Mouse (Mus musculus) cerebellum, adult 9-11 months (tissue): ENCODE measurements at regions not wholly inside any gene's neighbourhood (a gene's known extent, or its start where the extent isn't known, plus 50 kb on each side); places are given as distances from the start of the nearest gene placed in this dataset.
"Not testable (repeated sequence)": the region's sequence is repeated elsewhere in the genome, so short reads cannot be mapped to it uniquely, and the experiment has no call there.

ENCODE experiments used
- DNase-seq: peaks from one replicate; pipeline ENCODE4 v3.0.0; 2022

GRCm38 (mm10) chr8:24386462-24386861 is 339.2 kb downstream of the Adam3 start:
- DNase-seq = peak; percentile 7

DNA sequence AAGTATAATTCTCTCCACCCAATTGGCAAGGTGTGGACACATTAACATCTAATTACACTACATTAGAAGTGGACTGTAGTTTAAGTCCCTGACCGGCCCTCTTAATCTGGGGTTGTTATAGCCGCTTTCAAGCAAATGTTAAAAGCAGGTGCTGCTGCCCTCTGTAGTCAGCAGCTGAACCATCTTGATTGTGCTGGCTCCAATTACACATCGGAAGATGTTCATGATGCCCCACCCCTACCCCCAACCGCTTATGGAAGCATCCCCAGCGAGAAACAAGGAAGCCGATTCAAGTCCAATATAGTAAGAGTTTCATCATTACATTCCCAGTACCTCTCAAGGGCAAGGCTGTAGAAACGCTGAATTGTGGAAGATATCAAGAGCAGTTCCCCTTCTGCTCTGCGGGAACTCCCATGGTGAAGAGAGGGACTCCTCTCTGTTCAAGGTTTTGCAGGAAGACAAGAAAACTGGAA is 341.7 kb downstream of the Adam3 start:
- no peak for DNase-seq

DNA sequence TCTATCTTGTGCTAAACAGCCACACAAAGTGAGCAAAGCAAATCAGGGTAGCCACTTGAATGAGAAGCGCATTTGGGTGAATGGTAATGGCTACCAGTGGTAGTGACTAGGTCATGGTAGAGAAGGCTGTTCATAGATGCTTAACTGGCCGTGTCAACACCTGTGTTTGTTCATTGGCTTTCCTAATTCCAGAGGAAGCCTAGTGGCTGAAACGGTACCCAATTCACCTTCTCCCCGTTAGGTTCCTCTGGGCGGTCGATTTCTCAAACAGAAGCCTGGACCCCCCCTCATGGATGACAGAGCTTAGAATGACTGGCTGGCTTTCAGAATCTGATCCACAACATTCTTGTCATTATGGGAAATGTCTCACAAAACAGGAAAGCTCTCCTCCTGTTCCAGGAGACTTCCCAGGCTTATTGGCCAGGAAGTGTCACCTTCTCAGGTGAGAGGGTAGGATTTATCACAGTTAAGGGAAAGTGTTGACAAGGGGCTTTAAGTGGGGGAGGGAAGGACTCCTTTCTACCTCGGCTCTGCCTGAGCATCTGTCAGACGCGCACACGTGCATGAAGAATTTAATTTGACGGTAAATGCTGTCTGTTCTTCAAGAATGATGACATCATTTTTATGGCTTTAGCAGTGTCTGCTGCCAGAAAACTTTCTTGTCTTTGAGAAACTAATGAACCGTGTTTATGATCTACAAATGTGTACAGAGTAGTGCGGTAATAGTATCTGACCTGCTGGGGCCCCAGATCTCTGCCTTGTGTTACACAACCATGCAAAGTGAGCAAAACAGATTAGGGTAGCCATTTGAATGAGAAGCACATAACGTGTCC is 342.3 kb downstream of the Adam3 start:
- DNase-seq = no peak

- no peak for DNase-seq
Measured at GRCm38 (mm10) chr8:24381666-24382253, 343.9 kb downstream of the Adam3 start.

DNA sequence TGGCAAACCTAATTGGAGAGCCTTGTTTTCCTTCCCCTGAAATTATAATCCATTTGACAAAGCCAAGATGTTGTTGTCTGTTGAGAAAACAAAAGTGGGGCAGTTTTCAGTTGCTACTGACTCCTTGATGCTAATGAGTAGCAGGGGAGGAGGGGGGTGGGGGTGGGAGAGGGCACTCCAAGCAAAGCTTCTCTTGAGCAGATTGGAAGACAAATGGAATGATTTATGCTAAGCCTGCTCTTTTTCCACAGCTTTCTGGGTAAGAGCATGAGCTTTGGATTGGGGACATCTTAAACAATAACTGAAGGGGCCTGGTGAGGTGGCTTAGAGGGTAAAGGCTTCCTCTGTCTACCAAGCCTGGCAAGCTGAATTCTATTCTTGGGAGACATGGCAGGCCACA is 347.6 kb downstream of the Adam3 start:
- no peak for DNase-seq

- DNase-seq = not testable (repeated sequence)
Measured at GRCm38 (mm10) chr8:24376846-24377245, 348.8 kb downstream of the Adam3 start.

GRCm38 (mm10) chr8:24374503-24374902 is 351.1 kb downstream of the Adam3 start:
- DNase-seq = no peak

DNA sequence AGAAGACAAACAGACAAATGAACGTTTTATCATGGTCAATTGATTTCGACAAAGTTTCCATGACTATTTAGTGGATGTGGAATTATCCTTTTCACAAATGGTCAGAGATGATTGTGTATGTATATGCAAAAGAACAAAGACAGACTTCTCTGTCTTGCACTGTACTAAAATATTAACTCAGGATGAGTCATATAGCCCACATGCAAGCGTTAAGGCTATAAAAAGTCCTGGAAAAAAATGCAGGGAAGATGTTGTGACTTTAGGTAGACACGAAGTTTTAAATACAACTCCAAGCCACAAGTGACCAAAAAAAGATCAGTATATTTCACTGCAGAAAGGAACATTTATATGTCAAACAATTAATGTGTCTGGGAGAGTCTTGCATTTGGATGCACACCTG is 353.6 kb downstream of the Adam3 start:
- no peak for DNase-seq

GRCm38 (mm10) chr8:24366000-24366399 is 359.7 kb downstream of the Adam3 start:
- DNase-seq = no peak

- DNase-seq = no peak
Measured at GRCm38 (mm10) chr8:24364685-24365084, 361.0 kb downstream of the Adam3 start.

DNA sequence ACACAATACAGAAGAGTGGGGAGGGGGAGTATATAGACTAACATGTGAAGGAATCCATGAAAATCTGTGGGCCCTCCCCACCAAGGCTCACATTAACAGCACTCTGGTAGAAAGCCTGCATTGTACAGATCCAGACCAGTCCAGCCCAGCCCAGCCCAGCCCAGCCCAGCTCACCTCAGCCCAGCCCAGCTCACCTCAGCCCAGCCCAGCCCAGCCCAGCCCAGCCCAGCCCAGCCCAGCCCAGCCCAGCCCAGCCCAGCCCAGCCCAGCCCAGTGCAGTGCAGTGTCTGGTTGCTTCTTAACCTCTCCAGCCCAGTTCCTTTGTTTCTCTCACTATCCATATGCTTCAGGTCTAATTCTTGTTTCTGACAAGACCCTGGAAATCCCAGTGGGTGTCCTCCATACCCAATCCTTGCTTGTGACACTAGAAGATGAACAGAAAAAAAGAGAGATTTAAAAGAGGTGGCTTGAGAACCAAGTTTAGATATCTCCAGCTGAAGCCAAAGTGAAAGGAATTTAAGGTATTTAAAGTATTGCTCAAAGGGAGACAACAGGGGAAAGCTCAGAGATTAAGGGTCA is 366.5 kb downstream of the Adam3 start:
- DNase-seq = no peak

- no peak for DNase-seq
Measured at GRCm38 (mm10) chr8:24355146-24355545, 370.5 kb downstream of the Adam3 start.

DNA sequence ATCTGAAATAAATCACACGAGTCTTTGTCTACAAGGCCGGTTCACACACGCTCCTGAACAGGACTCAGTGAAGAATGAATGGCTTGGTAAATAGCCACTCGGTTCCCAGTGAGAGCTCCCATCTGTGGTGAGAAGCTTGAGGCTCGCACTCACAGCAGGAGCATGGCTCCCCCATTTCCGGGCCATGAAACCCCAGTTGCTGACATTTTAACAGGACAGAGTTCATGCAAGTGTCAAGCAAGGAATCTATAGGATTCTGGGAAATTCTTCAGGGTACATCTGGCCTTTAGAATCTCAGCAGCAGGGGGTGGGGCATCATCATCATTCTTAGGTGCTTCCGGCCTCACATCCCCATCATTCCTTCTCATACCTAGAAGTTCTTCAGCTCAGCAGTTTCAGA is 371.8 kb downstream of the Adam3 start:
- DNase-seq = no peak

GRCm38 (mm10) chr8:24352322-24352721 is 373.3 kb downstream of the Adam3 start:
- no peak for DNase-seq

- no peak for DNase-seq
Measured at GRCm38 (mm10) chr8:24351760-24352159, 373.9 kb downstream of the Adam3 start.

- no peak for DNase-seq
Measured at GRCm38 (mm10) chr8:24346390-24347113, 379.1 kb downstream of the Adam3 start.

DNA sequence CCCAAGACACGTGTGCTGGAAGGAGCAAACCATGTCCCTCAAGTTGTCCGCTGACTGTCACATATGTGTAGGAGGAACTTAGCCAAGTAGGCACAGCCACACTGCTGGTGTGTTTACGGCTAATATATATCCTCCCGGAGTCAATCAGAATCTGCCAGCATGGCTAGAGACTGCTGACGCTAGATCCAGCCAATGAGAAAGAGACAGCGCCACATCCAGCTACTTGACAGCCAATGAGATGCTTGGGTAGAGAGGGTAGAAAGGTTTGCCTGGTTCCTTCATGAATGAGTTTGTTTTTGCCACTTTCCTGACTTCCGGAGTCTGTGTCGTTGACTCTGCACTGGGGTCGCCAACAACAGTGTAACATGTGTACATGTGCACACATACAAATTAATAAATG is 387.0 kb downstream of the Adam3 start:
- DNase-seq = no peak

DNA sequence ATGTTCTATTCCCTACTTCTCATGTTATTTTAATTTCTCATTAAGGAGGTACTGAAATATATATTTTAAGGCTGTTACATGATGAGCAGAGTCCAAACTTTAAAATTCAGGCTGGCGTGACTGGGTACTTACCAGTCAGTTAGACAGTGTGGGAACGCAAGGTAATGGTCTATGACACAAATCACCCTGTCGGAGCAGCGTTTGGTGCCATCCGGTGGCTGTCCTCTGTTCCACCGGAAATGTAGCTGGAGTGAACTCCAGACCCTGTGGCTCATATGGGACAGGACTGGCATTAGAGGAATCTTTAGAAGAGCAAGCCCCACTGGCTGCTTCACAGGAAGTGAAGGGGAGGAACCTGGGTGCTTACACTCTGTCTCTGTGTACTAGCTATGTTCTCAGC is 388.0 kb downstream of the Adam3 start:
- no peak for DNase-seq

DNA sequence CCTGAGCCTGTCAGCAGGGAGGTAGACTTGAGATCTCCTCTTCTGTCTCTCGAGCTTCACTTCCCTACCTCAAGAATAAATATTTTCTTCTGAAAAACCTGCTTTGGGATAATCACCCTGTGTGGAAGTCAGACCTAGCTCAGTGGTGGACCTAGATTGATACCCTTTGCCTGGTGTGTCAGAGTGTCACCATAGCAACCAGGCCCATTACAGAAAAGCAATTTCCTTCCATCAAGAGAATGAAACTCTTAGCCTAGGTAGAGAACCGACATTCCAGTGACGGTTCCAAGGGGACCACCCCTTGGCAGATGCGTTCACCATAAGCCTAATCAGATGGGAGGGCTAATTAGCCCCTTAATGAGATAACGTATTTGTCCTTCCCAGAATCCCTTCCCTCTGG is 389.9 kb downstream of the Adam3 start:
- no peak for DNase-seq

GRCm38 (mm10) chr8:24333705-24334104 is 391.9 kb downstream of the Adam3 start:
- no peak for DNase-seq

DNA sequence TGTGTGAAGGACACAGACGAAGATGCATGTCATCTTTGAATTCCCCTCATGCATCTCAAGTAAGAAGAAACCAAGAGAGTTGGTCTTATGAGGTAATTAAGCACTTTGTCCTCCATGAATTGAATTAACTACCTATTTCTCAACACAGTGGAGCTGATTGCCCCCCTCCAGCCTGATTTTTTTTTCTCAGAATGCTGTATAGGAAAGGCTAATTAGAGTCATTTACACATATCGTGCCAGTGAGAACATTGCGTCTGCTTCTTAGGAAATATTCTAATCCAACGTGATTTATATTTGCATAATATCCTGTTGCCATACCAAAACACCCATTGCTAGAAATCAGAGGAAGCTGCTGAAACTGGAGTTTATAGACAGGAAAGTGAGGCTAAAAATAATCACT is 414.8 kb downstream of the Adam3 start:
- no peak for DNase-seq

- no peak for DNase-seq
Measured at GRCm38 (mm10) chr8:24294565-24294964, 431.1 kb downstream of the Adam3 start.

- DNase-seq = no peak
Measured at GRCm38 (mm10) chr8:24287861-24288260, 437.8 kb downstream of the Adam3 start.
